Mouse (Mus musculus) spleen, adult 12 weeks (tissue): ENCODE measurements around the gene Galnt2.
A peak's percentile ranks its signal among the peaks of the same experiment; 100 is the strongest.

ENCODE experiments used
- DNase-seq: peaks from one replicate; pipeline ENCODE4 v3.0.0; 2022; ENCODE audit warnings: low spot score

Gene Galnt2

GRCm38 (mm10) chr8:124273606-124274218, 42.5 kb downstream of the Galnt2 start:
- DNase-seq, result peak; percentile 23

- DNase-seq, result no peak
Measured at GRCm38 (mm10) chr8:124274441-124275120, 43.4 kb downstream of the Galnt2 start.

GRCm38 (mm10) chr8:124275377-124276071, 44.3 kb downstream of the Galnt2 start:
- no peak for DNase-seq

GRCm38 (mm10) chr8:124277951-124278910, 47.0 kb downstream of the Galnt2 start:
- no peak for DNase-seq

- no peak for DNase-seq
Measured at GRCm38 (mm10) chr8:124278956-124279689, 47.9 kb downstream of the Galnt2 start.

- no peak for DNase-seq
Measured at GRCm38 (mm10) chr8:124279690-124279985, 48.4 kb downstream of the Galnt2 start.

GRCm38 (mm10) chr8:124281700-124282541, 50.7 kb downstream of the Galnt2 start:
- DNase-seq, result no peak

GRCm38 (mm10) chr8:124282878-124283630, 51.9 kb downstream of the Galnt2 start:
- no peak for DNase-seq

GRCm38 (mm10) chr8:124283644-124284332, 52.6 kb downstream of the Galnt2 start:
- DNase-seq, result no peak

- no peak for DNase-seq
Measured at GRCm38 (mm10) chr8:124284333-124284711, 53.1 kb downstream of the Galnt2 start.

GRCm38 (mm10) chr8:124284984-124285576, 53.9 kb downstream of the Galnt2 start:
- no peak for DNase-seq

- no peak for DNase-seq
Measured at GRCm38 (mm10) chr8:124286461-124287124, 55.4 kb downstream of the Galnt2 start.

GRCm38 (mm10) chr8:124288215-124288864, 57.1 kb downstream of the Galnt2 start:
- DNase-seq, result no peak

- no peak for DNase-seq
Measured at GRCm38 (mm10) chr8:124289481-124290050, 58.4 kb downstream of the Galnt2 start.

GRCm38 (mm10) chr8:124290911-124291691, 59.9 kb downstream of the Galnt2 start:
- DNase-seq, result no peak

- DNase-seq, result no peak
Measured at GRCm38 (mm10) chr8:124291693-124292092, 60.5 kb downstream of the Galnt2 start.

GRCm38 (mm10) chr8:124292965-124293364, 61.8 kb downstream of the Galnt2 start:
- DNase-seq, result no peak
